Mouse (Mus musculus): ENCODE data around the gene Pole3. TPM values are rescaled to one million over a fixed set of nuclear protein-coding genes. Genes with fewer than 3 reads are reported as not detected.

Pole3 gene
- total RNA-seq, 1 experiment: 32.1 TPM

DNA sequence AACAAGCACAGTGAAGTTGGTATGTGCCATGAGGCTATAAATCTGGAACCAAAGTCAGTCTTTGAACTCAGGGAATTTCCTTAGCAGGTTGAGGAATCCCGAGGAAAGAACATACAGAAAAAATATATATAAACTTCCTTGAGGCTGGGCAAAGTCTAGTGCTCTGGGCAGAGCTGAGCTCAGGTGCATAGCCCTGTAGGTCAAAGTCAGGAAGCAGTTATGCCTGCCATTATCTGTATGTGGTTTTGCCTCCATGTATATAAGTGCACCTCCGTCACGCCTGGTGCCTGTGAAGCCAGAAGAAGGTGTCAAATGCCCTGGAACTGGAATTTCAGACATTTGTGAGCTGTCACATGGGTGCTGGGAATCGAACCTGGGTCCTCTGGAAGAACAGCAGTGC lies 24.1 kb downstream of the Pole3 start:
- TF ChIP-seq CHD2 (IDR thresholded peaks at IDR 0.05; ENCODE audit: low read depth, low read length) (no peak), ZC3H11A (IDR thresholded peaks at IDR 0.05; ENCODE audit: borderline replicate concordance, low read depth, low read length) (no peak), ZNF384 (IDR thresholded peaks at IDR 0.05; ENCODE audit: low read depth, low read length) (no peak), MAFK (IDR thresholded peaks at IDR 0.05; ENCODE audit: insufficient read depth, low read depth, low read length) (no peak), HCFC1 (IDR thresholded peaks at IDR 0.05; ENCODE audit: borderline replicate concordance, insufficient read depth, low read length) (no peak)
- Histone ChIP-seq H3K9ac (ENCODE audit: insufficient read depth, low read depth, low read length, poor library complexity, severe bottlenecking) (no peak overlapping the region), H3K9me3 (ENCODE audit: control insufficient read depth, insufficient read depth, low read depth, low read length) (no peaks in the 10 kb centered on the region), H3K27ac (ENCODE audit: insufficient read depth, low read depth, low read length, poor library complexity, severe bottlenecking) (no peak overlapping the region), H3K36me3 (ENCODE audit: control insufficient read depth, insufficient read depth, low read length, poor library complexity, severe bottlenecking) (peaks cover 4% of the 10 kb centered on the region; the same call in 1 of the 2 replicates), H3K4me1 (ENCODE audit: control insufficient read depth in 2 of 2, insufficient read depth in 2 of 2, low read length in 2 of 2, poor library complexity in 1 of 2) (peaks cover 0 to 2% of the 10 kb centered on the region in 2 experiments; a peak in 1 of 4 replicates), H3K4me3 (ENCODE audit: insufficient read depth in 1 of 2, low read depth in 1 of 2, low read length in 2 of 2, poor library complexity in 1 of 2, severe bottlenecking in 1 of 2) (no peak overlapping the region)
- in situ Hi-C loops (cut with MboI; ENCODE audit: low sequenced_read_pairs in 2 of 2, unreplicated experiment in 2 of 2): no loop called here
- DNase-seq (ENCODE audit: low read depth, low spot score): no peak

DNA sequence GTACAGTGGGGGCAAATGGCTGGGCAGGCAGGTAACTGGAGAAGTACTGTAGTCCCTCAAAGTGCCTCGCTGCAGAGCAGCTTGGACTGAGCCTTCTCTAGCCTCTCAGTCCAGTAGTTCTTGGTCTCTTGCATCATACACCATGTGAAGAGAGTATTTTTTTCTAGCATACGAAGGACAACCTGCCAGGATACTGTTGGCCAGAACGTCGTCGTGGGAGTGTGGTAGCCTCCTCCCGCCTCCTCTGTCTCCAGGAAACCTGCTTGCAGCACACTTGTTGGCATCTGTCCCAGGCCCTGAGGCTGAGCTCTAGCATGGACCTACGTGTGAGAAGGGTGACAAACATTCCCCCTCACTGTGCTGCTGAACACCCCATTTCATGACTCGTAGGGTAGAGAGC lies 28.1 kb downstream of the Pole3 start:
- in situ Hi-C loops (cut with MboI; ENCODE audit: low sequenced_read_pairs in 2 of 2, unreplicated experiment in 2 of 2): no loop called here
- no peak overlapping the region for H3K27ac ChIP-seq (ENCODE audit: insufficient read depth, low read depth, low read length, poor library complexity, severe bottlenecking)
- no peak for DNase-seq (ENCODE audit: low read depth, low spot score)
- no peaks in the 10 kb centered on the region for H3K4me1 ChIP-seq (ENCODE audit: control insufficient read depth in 2 of 2, insufficient read depth in 2 of 2, low read length in 2 of 2, poor library complexity in 1 of 2)
- no peak overlapping the region for H3K9ac ChIP-seq (ENCODE audit: insufficient read depth, low read depth, low read length, poor library complexity, severe bottlenecking)
- TF ChIP-seq ZNF384 (IDR thresholded peaks at IDR 0.05; ENCODE audit: low read depth, low read length): no peak
- no peak for TF ChIP-seq HCFC1 (IDR thresholded peaks at IDR 0.05; ENCODE audit: borderline replicate concordance, insufficient read depth, low read length)
- no peak for TF ChIP-seq CHD2 (IDR thresholded peaks at IDR 0.05; ENCODE audit: low read depth, low read length)
- TF ChIP-seq ZC3H11A (IDR thresholded peaks at IDR 0.05; ENCODE audit: borderline replicate concordance, low read depth, low read length): no peak
- TF ChIP-seq MAFK (IDR thresholded peaks at IDR 0.05; ENCODE audit: insufficient read depth, low read depth, low read length): no peak
- H3K36me3 ChIP-seq (ENCODE audit: control insufficient read depth, insufficient read depth, low read length, poor library complexity, severe bottlenecking): peaks cover 6% of the 10 kb centered on the region; the same call in 1 of the 2 replicates
- no peak overlapping the region for H3K4me3 ChIP-seq (ENCODE audit: insufficient read depth in 1 of 2, low read depth in 1 of 2, low read length in 2 of 2, poor library complexity in 1 of 2, severe bottlenecking in 1 of 2)
- H3K9me3 ChIP-seq (ENCODE audit: control insufficient read depth, insufficient read depth, low read depth, low read length): no peaks in the 10 kb centered on the region

DNA sequence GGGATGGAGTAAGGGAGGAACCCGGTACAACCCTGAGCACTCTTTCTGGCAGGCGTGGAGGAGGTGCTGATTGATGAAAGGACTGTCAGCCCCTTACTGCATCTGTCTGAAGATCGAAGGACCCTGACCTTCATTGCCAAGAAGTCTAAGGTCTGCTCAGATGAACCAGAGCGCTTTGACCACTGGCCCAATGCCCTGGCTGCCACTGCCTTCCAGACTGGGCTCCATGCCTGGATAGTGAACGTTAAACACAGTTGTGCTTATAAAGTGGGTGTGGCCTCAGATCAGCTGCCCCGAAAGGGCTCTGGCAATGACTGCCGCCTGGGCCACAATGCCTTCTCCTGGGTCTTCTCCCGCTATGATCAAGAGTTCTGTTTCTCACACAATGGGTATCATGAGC lies 28.9 kb downstream of the Pole3 start:
- Histone ChIP-seq H3K4me3 (ENCODE audit: insufficient read depth in 1 of 2, low read depth in 1 of 2, low read length in 2 of 2, poor library complexity in 1 of 2, severe bottlenecking in 1 of 2) (no peak overlapping the region), H3K9me3 (ENCODE audit: control insufficient read depth, insufficient read depth, low read depth, low read length) (no peaks in the 10 kb centered on the region), H3K36me3 (ENCODE audit: control insufficient read depth, insufficient read depth, low read length, poor library complexity, severe bottlenecking) (peaks cover 6% of the 10 kb centered on the region; the same call in 1 of the 2 replicates), H3K9ac (ENCODE audit: insufficient read depth, low read depth, low read length, poor library complexity, severe bottlenecking) (no peak overlapping the region), H3K27ac (ENCODE audit: insufficient read depth, low read depth, low read length, poor library complexity, severe bottlenecking) (no peak overlapping the region), H3K4me1 (ENCODE audit: control insufficient read depth in 2 of 2, insufficient read depth in 2 of 2, low read length in 2 of 2, poor library complexity in 1 of 2) (no peaks in the 10 kb centered on the region)
- TF ChIP-seq CHD2 (IDR thresholded peaks at IDR 0.05; ENCODE audit: low read depth, low read length): no peak
- TF ChIP-seq ZC3H11A (IDR thresholded peaks at IDR 0.05; ENCODE audit: borderline replicate concordance, low read depth, low read length): no peak
- no peak for TF ChIP-seq ZNF384 (IDR thresholded peaks at IDR 0.05; ENCODE audit: low read depth, low read length)
- no peak for TF ChIP-seq MAFK (IDR thresholded peaks at IDR 0.05; ENCODE audit: insufficient read depth, low read depth, low read length)
- TF ChIP-seq HCFC1 (IDR thresholded peaks at IDR 0.05; ENCODE audit: borderline replicate concordance, insufficient read depth, low read length): no peak
- in situ Hi-C loops (cut with MboI; ENCODE audit: low sequenced_read_pairs in 2 of 2, unreplicated experiment in 2 of 2): no loop called here
- DNase-seq (ENCODE audit: low read depth, low spot score): no peak

DNA sequence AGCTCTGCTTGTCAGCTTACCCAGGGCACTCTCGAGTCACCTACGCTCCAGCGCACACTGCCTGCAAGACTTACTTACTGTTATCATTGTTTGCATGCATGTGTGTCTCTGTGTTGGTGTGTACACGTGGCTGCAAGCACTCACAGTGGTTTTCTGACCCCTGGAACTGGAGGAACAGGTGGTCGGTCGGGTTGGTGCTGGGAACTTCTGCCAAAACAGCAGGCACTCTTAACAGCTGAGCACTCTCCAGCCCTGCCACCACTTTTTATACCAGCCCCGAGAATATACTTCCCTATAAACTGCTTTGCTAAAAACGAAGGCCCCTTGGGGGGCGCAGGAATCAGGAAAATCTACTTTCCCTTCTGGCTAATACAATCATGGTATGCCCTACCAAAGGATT lies 30.6 kb downstream of the Pole3 start:
- no peak for DNase-seq (ENCODE audit: low read depth, low spot score)
- no peak overlapping the region for H3K4me3 ChIP-seq (ENCODE audit: insufficient read depth in 1 of 2, low read depth in 1 of 2, low read length in 2 of 2, poor library complexity in 1 of 2, severe bottlenecking in 1 of 2)
- TF ChIP-seq HCFC1 (IDR thresholded peaks at IDR 0.05; ENCODE audit: borderline replicate concordance, insufficient read depth, low read length) (no peak), ZNF384 (IDR thresholded peaks at IDR 0.05; ENCODE audit: low read depth, low read length) (no peak), CHD2 (IDR thresholded peaks at IDR 0.05; ENCODE audit: low read depth, low read length) (no peak)
- in situ Hi-C loops (cut with MboI; ENCODE audit: low sequenced_read_pairs in 2 of 2, unreplicated experiment in 2 of 2): no loop called here
- no peak overlapping the region for H3K9ac ChIP-seq (ENCODE audit: insufficient read depth, low read depth, low read length, poor library complexity, severe bottlenecking)
- H3K27ac ChIP-seq (ENCODE audit: insufficient read depth, low read depth, low read length, poor library complexity, severe bottlenecking): no peak overlapping the region
- H3K4me1 ChIP-seq (ENCODE audit: control insufficient read depth in 2 of 2, insufficient read depth in 2 of 2, low read length in 2 of 2, poor library complexity in 1 of 2): no peaks in the 10 kb centered on the region
- H3K36me3 ChIP-seq (ENCODE audit: control insufficient read depth, insufficient read depth, low read length, poor library complexity, severe bottlenecking): peaks cover 6% of the 10 kb centered on the region; the same call in 1 of the 2 replicates
- no peaks in the 10 kb centered on the region for H3K9me3 ChIP-seq (ENCODE audit: control insufficient read depth, insufficient read depth, low read depth, low read length)

DNA sequence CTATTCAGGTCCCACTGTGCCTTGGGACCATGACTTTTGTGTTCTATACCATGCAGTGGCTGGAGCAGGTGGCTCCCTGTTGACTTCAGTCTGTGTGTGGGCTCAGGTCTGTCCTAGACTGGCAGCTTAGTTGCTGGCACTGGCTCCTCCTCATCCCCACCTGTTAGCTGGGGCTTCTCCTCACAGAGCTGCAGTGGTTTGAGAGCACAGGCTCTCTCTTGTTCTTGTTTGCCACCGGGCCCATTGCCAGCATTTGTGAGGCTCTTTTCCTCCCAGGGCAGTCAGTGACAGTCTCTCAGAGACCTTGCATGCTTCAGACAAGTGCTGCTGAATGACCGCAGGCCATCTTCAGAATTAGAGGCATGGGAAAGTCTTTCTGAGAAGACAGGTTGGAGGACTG lies 32.2 kb downstream of the Pole3 start:
- no peak for TF ChIP-seq MAFK (IDR thresholded peaks at IDR 0.05; ENCODE audit: insufficient read depth, low read depth, low read length)
- TF ChIP-seq ZC3H11A (IDR thresholded peaks at IDR 0.05; ENCODE audit: borderline replicate concordance, low read depth, low read length): no peak
- no peak for TF ChIP-seq CHD2 (IDR thresholded peaks at IDR 0.05; ENCODE audit: low read depth, low read length)
- TF ChIP-seq ZNF384 (IDR thresholded peaks at IDR 0.05; ENCODE audit: low read depth, low read length): no peak
- no peak for TF ChIP-seq HCFC1 (IDR thresholded peaks at IDR 0.05; ENCODE audit: borderline replicate concordance, insufficient read depth, low read length)
- peaks cover 9% of the 10 kb centered on the region; the same call in 1 of the 2 replicates for H3K36me3 ChIP-seq (ENCODE audit: control insufficient read depth, insufficient read depth, low read length, poor library complexity, severe bottlenecking)
- no peak overlapping the region for H3K27ac ChIP-seq (ENCODE audit: insufficient read depth, low read depth, low read length, poor library complexity, severe bottlenecking)
- no peak overlapping the region for H3K4me3 ChIP-seq (ENCODE audit: insufficient read depth in 1 of 2, low read depth in 1 of 2, low read length in 2 of 2, poor library complexity in 1 of 2, severe bottlenecking in 1 of 2)
- H3K9me3 ChIP-seq (ENCODE audit: control insufficient read depth, insufficient read depth, low read depth, low read length): no peaks in the 10 kb centered on the region
- in situ Hi-C loops (cut with MboI; ENCODE audit: low sequenced_read_pairs in 2 of 2, unreplicated experiment in 2 of 2): no loop called here
- no peaks in the 10 kb centered on the region for H3K4me1 ChIP-seq (ENCODE audit: control insufficient read depth in 2 of 2, insufficient read depth in 2 of 2, low read length in 2 of 2, poor library complexity in 1 of 2)
- no peak overlapping the region for H3K9ac ChIP-seq (ENCODE audit: insufficient read depth, low read depth, low read length, poor library complexity, severe bottlenecking)
- no peak for DNase-seq (ENCODE audit: low read depth, low spot score)
